Mouse (Mus musculus) cerebellum, adult (tissue): ENCODE results near the gene Acbd3.

Experiments
- ATAC-seq: cut with Nextera tagmentation; 2 replicates; pipeline ENCODE4 v1.9.2; 2017; ENCODE audit warnings: mild to moderate bottlenecking, moderate library complexity, mixed read lengths; ENCODE audit not compliant: insufficient number of reproducible peaks, low FRiP score, low TSS enrichment

Gene Acbd3

GRCm38 (mm10) chr1:180725704-180726179 is at the start of gene Acbd3:
Gene Acbd3, plus strand, starts transcription at chr1:180726043.
- peak; percentile 92 for ATAC-seq

- ATAC-seq, result no peak
These were observed 34.6 kb upstream of the Acbd3 start for GRCm38 (mm10) chr1:180691284-180691683.

GRCm38 (mm10) chr1:180696626-180697352 is 29.1 kb upstream of the Acbd3 start, which contains the start of gene Mixl1:
Gene Mixl1, minus strand, starts transcription at chr1:180697034.
- no peak for ATAC-seq

GRCm38 (mm10) chr1:180698063-180698462 is 27.8 kb upstream of the Acbd3 start:
- ATAC-seq, result no peak

GRCm38 (mm10) chr1:180703400-180703799 is 22.4 kb upstream of the Acbd3 start:
- ATAC-seq, result no peak

GRCm38 (mm10) chr1:180707368-180707767 is 18.5 kb upstream of the Acbd3 start:
- ATAC-seq, result no peak

- ATAC-seq, result no peak
These were observed 18.0 kb upstream of the Acbd3 start for GRCm38 (mm10) chr1:180707813-180708212.

GRCm38 (mm10) chr1:180708935-180709776 is 16.7 kb upstream of the Acbd3 start:
- no peak for ATAC-seq

- ATAC-seq, result no peak
These were observed 7.1 kb upstream of the Acbd3 start for GRCm38 (mm10) chr1:180718756-180719155.

GRCm38 (mm10) chr1:180719483-180719882 is 6.4 kb upstream of the Acbd3 start:
- no peak for ATAC-seq

- no peak for ATAC-seq
These were observed 5.7 kb upstream of the Acbd3 start for GRCm38 (mm10) chr1:180719951-180720689.

- no peak for ATAC-seq
These were observed 3.2 kb upstream of the Acbd3 start for GRCm38 (mm10) chr1:180722608-180723007.

- no peak for ATAC-seq
These were observed 2.1 kb upstream of the Acbd3 start for GRCm38 (mm10) chr1:180723701-180724238.

GRCm38 (mm10) chr1:180726183-180726582 is 340 bp downstream of the Acbd3 start:
- ATAC-seq, result peak; percentile 75

GRCm38 (mm10) chr1:180729231-180729630 is 3.4 kb downstream of the Acbd3 start:
- ATAC-seq, result no peak

GRCm38 (mm10) chr1:180747827-180748226 is 22.0 kb downstream of the Acbd3 start:
- ATAC-seq, result no peak

GRCm38 (mm10) chr1:180752115-180752514 is 26.3 kb downstream of the Acbd3 start:
- no peak for ATAC-seq

GRCm38 (mm10) chr1:180754376-180754775 is 28.5 kb downstream of the Acbd3 start:
- no peak for ATAC-seq

- no peak for ATAC-seq
These were observed 30.9 kb downstream of the Acbd3 start for GRCm38 (mm10) chr1:180756711-180757110.

- ATAC-seq, result no peak
These were observed 31.6 kb downstream of the Acbd3 start for GRCm38 (mm10) chr1:180757252-180757955.
